Mouse (Mus musculus) stomach, embryonic 14.5 days (tissue): ENCODE results near the gene Map4k1. TPM values are rescaled to one million over a fixed set of nuclear protein-coding genes. Genes with fewer than 3 reads are reported as not detected.

Experiments
- ATAC-seq: fragments of 200-750 bp; cut with Nextera tagmentation; 2 replicates; pipeline ENCODE4 v1.8.0; 2017; ENCODE audit warnings: low read depth, moderate TSS enrichment; ENCODE audit not compliant: insufficient number of reproducible peaks, insufficient read depth, low FRiP score
- H3K27ac ChIP-seq: fragments of 300-500 bp; sonication (generic); 2 replicates; pipeline ENCODE4 v1.5.1; 2014; ENCODE audit warnings: mild to moderate bottlenecking, low read length, moderate library complexity, mixed read lengths
- H3K27me3 ChIP-seq: fragments of 300-500 bp; sonication (generic); 2 replicates; pipeline ENCODE4 v1.6.1; 2014; ENCODE audit warnings: low read length, control low read depth, mixed read lengths; ENCODE audit not compliant: control insufficient read depth, insufficient read depth
- H3K36me3 ChIP-seq: fragments of 300-500 bp; sonication (generic); 2 replicates; pipeline ENCODE4 v1.6.1; 2014; ENCODE audit warnings: mild to moderate bottlenecking, control low read depth, low read length, moderate library complexity, mixed read lengths; ENCODE audit not compliant: control insufficient read depth, insufficient read depth
- H3K4me1 ChIP-seq: fragments of 300-500 bp; sonication (generic); 2 replicates; pipeline ENCODE4 v1.6.1; 2014; ENCODE audit warnings: low read length, control low read depth, mixed read lengths; ENCODE audit not compliant: control insufficient read depth, insufficient read depth
- H3K4me2 ChIP-seq: fragments of 300-500 bp; sonication (generic); replicated peaks from 2 replicates; pipeline ENCODE4 v1.6.1; 2014; ENCODE audit warnings: low read depth, low read length, control low read depth
- H3K4me3 ChIP-seq: fragments of 300-500 bp; sonication (generic); 2 replicates; pipeline ENCODE4 v1.5.1; 2014; ENCODE audit warnings: low read depth, low read length, control low read depth
- H3K9ac ChIP-seq: fragments of 300-500 bp; sonication (generic); replicated peaks from 2 replicates; pipeline ENCODE4 v1.6.1; 2014; ENCODE audit warnings: low read depth, mild to moderate bottlenecking, control low read depth, low read length, moderate library complexity, mixed read lengths
- H3K9me3 ChIP-seq: fragments of 300-500 bp; sonication (generic); 2 replicates; pipeline ENCODE4 v1.6.1; 2016; ENCODE audit warnings: low read depth, low read length, control low read depth; ENCODE audit not compliant: control insufficient read depth
- WGBS: fragments of 180-500 bp; shearing (Covaris S2); extraction: QIAGEN DNeasy Blood & Tissue Kit; methylation state at CpG from one replicate; pipeline ENCODE4 v1.1.7; 2014; 5-methylcytosine and 5-hydroxymethylcytosine counted together
- polyA plus RNA-seq: library from polyadenylated mRNA; unstranded; fragments of >200 nt; fragmentation: Nextera tagmentation; extraction: Ambion mirVana; gene quantifications from 2 replicates; pipeline ENCODE4 v1.2.1, GENCODE M21; 2014

Gene Map4k1
- polyA plus RNA-seq, 1 experiment from 2014 or later = 11.3 TPM

DNA sequence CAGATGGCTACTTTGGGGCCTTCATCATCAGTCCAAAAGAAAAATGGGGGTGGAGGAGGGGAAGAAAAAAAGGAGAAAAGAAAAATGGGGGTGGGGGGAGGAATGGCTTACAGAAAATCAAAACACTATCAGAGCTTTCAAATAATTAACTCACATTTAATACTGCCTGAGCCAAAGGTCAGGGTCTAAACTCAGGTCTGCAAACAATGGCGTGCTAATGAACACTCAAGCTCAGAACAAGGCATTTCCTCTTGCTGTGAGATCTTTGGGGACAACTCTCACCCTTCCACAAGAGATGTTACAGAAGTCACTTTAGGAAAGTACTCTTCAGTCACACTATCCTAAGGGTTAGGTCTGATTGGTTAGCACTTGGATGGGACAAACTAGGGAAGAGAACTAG, 23.1 kb upstream of the Map4k1 start:
- no peaks in the 10 kb centered on the region for H3K27me3 ChIP-seq
- H3K36me3 ChIP-seq = no peaks in the 10 kb centered on the region
- H3K4me2 ChIP-seq = peak overlapping the region; percentile 95
- 13% methylated on average over 1 of the region's 1 CpGs for WGBS
- no peak for ATAC-seq
- peaks cover 46% of the 10 kb centered on the region for H3K4me1 ChIP-seq
- H3K9me3 ChIP-seq = no peaks in the 10 kb centered on the region
- H3K9ac ChIP-seq = no peak overlapping the region; the same call in 1 of the 2 replicates
- peak overlapping the region; percentile 91; the same call in 1 of the 2 replicates for H3K27ac ChIP-seq
- 0 out of 2 replicates have a peak overlapping the region, but pooled peaks have one; percentile 99 for H3K4me3 ChIP-seq

DNA sequence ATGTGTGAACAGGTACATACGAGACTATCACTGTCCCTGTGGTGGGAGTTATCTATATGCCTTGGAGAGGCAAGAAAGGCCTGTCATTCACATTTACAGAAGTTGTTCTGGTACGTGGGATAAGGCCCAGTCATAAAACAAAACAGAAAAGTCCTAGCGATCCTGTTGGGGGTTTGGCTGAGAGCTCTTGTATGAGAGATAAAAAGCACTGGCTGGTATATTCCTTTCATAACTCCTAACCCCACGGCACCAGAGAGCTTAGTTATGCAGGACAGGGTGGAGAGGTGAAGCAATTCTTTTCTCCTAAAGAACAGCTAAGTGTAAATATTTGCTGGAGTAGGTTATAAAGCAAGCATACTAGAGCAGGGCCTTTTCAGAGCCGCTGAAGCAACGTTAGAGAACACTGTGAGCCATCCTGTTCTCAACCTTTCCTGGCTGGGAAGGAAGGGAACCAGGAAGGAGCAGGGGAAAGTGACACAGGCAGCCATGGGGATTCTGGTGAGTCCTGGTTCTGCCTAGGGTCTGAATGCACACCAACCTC, 22.3 kb upstream of the Map4k1 start:
- H3K9me3 ChIP-seq = no peaks in the 10 kb centered on the region
- no peaks in the 10 kb centered on the region for H3K36me3 ChIP-seq
- 7% methylated on average over 6 of the region's 6 CpGs for WGBS
- H3K9ac ChIP-seq = peak overlapping the region; percentile 94
- peak overlapping the region; percentile 91 for H3K27ac ChIP-seq
- peaks cover 43% of the 10 kb centered on the region for H3K4me1 ChIP-seq
- no peaks in the 10 kb centered on the region for H3K27me3 ChIP-seq
- H3K4me3 ChIP-seq = peak overlapping the region; percentile 99
- peak overlapping the region; percentile 95 for H3K4me2 ChIP-seq
- peak; percentile 21 for ATAC-seq

- Histone ChIP-seq H3K9me3 (no peaks in the 10 kb centered on the region), H3K36me3 (no peaks in the 10 kb centered on the region), H3K4me2 (peak overlapping the region; percentile 95), H3K4me1 (peaks cover 43% of the 10 kb centered on the region), H3K4me3 (peak overlapping the region; percentile 99), H3K9ac (peak overlapping the region; percentile 94), H3K27me3 (no peaks in the 10 kb centered on the region), H3K27ac (peak overlapping the region; percentile 91)
- WGBS = 7% methylated on average over 9 of the region's 9 CpGs
- no peak for ATAC-seq
Measured at GRCm38 (mm10) chr7:28960354-28961046, 21.4 kb upstream of the Map4k1 start.

GRCm38 (mm10) chr7:28961584-28961926, 20.3 kb upstream of the Map4k1 start:
- no peaks in the 10 kb centered on the region for H3K27me3 ChIP-seq
- H3K9me3 ChIP-seq = no peaks in the 10 kb centered on the region
- peak overlapping the region; percentile 94 for H3K9ac ChIP-seq
- WGBS = under 1% methylated on average over 7 of the region's 7 CpGs
- peak overlapping the region; percentile 95 for H3K4me2 ChIP-seq
- H3K36me3 ChIP-seq = no peaks in the 10 kb centered on the region
- peaks cover 41% of the 10 kb centered on the region for H3K4me1 ChIP-seq
- H3K4me3 ChIP-seq = peak overlapping the region; percentile 99
- ATAC-seq = no peak
- peak overlapping the region; percentile 91 for H3K27ac ChIP-seq

GRCm38 (mm10) chr7:28961927-28962670, 19.8 kb upstream of the Map4k1 start, which contains the start of gene Actn4:
Gene Actn4, minus strand, starts transcription at chr7:28962340.
- peak within 1 kb of the TSS; percentile 95 for H3K4me2 ChIP-seq
- peak; percentile 88 for ATAC-seq
- peak within 1 kb of the TSS; percentile 94 for H3K9ac ChIP-seq
- peaks cover 38% of the 10 kb centered on the region for H3K4me1 ChIP-seq
- H3K36me3 ChIP-seq = no peaks in the 10 kb centered on the region
- peak within 1 kb of the TSS; percentile 91 for H3K27ac ChIP-seq
- H3K9me3 ChIP-seq = no peaks in the 10 kb centered on the region
- H3K4me3 ChIP-seq = peak within 1 kb of the TSS; percentile 99
- under 1% methylated on average over 76 of the region's 76 CpGs for WGBS
- no peaks in the 10 kb centered on the region for H3K27me3 ChIP-seq

DNA sequence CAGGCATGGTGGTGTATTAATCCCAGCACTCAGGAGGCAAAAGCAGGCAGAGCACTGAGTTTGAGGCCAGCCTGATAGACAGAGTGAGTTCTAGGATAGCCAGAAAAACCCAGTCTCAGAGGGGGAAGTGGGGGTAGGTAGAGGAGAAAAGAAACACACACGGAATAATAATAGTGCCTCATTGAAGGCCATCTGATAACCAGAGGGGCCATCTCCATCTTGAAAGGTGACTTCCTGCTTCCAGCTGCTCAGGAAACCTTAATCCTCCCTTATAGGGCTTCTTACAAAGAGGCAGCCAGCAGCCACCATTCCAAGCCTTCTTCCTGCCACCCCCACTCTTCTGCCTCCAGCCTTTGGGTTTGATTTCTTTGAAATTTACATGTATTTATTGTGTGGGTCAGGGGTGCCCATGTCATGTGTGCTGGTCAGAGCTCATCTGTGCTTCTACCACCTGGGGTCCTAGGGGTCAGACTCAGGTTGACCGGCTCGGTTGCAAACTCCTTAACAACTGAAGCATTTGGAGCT, 18.4 kb upstream of the Map4k1 start:
- H3K27ac ChIP-seq = peak overlapping the region; percentile 4; the same call in 1 of the 2 replicates
- H3K4me2 ChIP-seq = no peak overlapping the region
- H3K9me3 ChIP-seq = no peaks in the 10 kb centered on the region
- WGBS = 66% methylated on average over 3 of the region's 3 CpGs
- no peaks in the 10 kb centered on the region for H3K36me3 ChIP-seq
- H3K9ac ChIP-seq = no peak overlapping the region
- H3K4me3 ChIP-seq = no peak overlapping the region
- peaks cover 25% of the 10 kb centered on the region for H3K4me1 ChIP-seq
- ATAC-seq = no peak
- H3K27me3 ChIP-seq = no peaks in the 10 kb centered on the region

DNA sequence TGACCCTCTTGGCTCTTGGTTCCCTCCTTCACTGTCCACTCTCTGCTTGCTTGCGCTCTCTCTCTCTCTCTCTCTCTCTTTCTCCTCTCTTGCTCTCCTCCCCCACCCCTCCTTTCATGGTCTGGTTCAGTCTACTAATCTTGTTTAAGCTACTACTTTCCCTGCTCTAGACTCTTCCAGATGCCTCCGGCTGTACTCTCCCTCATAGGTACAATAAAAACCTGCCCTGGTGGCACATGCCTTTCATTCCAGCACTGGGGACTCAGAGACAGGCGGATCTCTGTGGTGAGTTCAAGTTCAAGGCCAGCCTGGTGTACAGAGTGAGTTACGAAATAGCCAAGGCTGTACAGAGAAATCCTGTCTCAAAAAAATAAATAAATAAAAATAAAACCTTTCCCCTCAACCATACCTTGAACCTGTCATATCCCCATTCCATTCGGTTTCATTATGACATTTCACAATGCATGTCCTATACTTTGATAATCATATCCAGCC, 16.5 kb upstream of the Map4k1 start:
- no peak overlapping the region for H3K9ac ChIP-seq
- no peak overlapping the region for H3K4me2 ChIP-seq
- H3K9me3 ChIP-seq = no peaks in the 10 kb centered on the region
- H3K4me3 ChIP-seq = no peak overlapping the region
- WGBS = 79% methylated on average over 5 of the region's 5 CpGs
- peaks cover 6% of the 10 kb centered on the region; the same call in 1 of the 2 replicates for H3K4me1 ChIP-seq
- no peaks in the 10 kb centered on the region for H3K36me3 ChIP-seq
- no peak for ATAC-seq
- no peak overlapping the region for H3K27ac ChIP-seq
- H3K27me3 ChIP-seq = no peaks in the 10 kb centered on the region

- H3K36me3 ChIP-seq = peaks cover 2% of the 10 kb centered on the region; the same call in 1 of the 2 replicates
- no peak overlapping the region for H3K4me2 ChIP-seq
- no peaks in the 10 kb centered on the region for H3K9me3 ChIP-seq
- no peak for ATAC-seq
- 0 out of 2 replicates have a peak, but pooled peaks cover 3% of the 10 kb centered on the region for H3K4me1 ChIP-seq
- H3K9ac ChIP-seq = no peak overlapping the region
- no peak overlapping the region for H3K4me3 ChIP-seq
- H3K27ac ChIP-seq = no peak overlapping the region
- WGBS = 71% methylated on average over 4 of the region's 5 CpGs
- H3K27me3 ChIP-seq = no peaks in the 10 kb centered on the region
Measured at GRCm38 (mm10) chr7:28966181-28966580, 15.7 kb upstream of the Map4k1 start.
